Mouse (Mus musculus) kidney, embryonic 14.5 days (tissue): ENCODE data around the gene Ndufaf8. TPM values are rescaled to one million over a fixed set of nuclear protein-coding genes. Genes with fewer than 3 reads are reported as not detected.
A peak's percentile ranks its signal among the peaks of the same experiment; 100 is the strongest.

Experiments
- ATAC-seq: fragments of 200-750 bp; cut with Nextera tagmentation; 2 replicates; pipeline ENCODE4 v1.8.0; 2017; ENCODE audit warnings: moderate number of reproducible peaks, mild to moderate bottlenecking, moderate TSS enrichment, moderate library complexity; ENCODE audit not compliant: low FRiP score, low TSS enrichment
- H3K27ac ChIP-seq: fragments of 300-500 bp; sonication (generic); 2 replicates; pipeline ENCODE4 v1.5.1; 2014; ENCODE audit warnings: low read depth, mild to moderate bottlenecking, low read length, moderate library complexity, mixed read lengths
- H3K27me3 ChIP-seq: fragments of 300-500 bp; sonication (generic); 2 replicates; pipeline ENCODE4 v1.6.1; 2014; ENCODE audit warnings: mild to moderate bottlenecking, low read length; ENCODE audit not compliant: control insufficient read depth, insufficient read depth
- H3K36me3 ChIP-seq: fragments of 300-500 bp; sonication (generic); 2 replicates; pipeline ENCODE4 v1.6.1; 2014; ENCODE audit warnings: low read length, mixed read lengths; ENCODE audit not compliant: control insufficient read depth, insufficient read depth
- H3K4me1 ChIP-seq: fragments of 300-500 bp; sonication (generic); 2 replicates; pipeline ENCODE4 v1.6.1; 2014; ENCODE audit warnings: low read length, mixed read lengths; ENCODE audit not compliant: control insufficient read depth, insufficient read depth
- H3K4me2 ChIP-seq: fragments of 300-500 bp; sonication (generic); replicated peaks from 2 replicates; pipeline ENCODE4 v1.6.1; 2014; ENCODE audit warnings: low read depth, mild to moderate bottlenecking, low read length
- H3K4me3 ChIP-seq: fragments of 300-500 bp; sonication (generic); 2 replicates; pipeline ENCODE4 v1.5.1; 2014; ENCODE audit warnings: mild to moderate bottlenecking, low read length
- H3K9ac ChIP-seq: fragments of 300-500 bp; sonication (generic); 2 replicates; pipeline ENCODE4 v1.6.1; 2014; ENCODE audit warnings: low read depth, mild to moderate bottlenecking, low read length, moderate library complexity
- H3K9me3 ChIP-seq: fragments of 300-500 bp; sonication (generic); 2 replicates; pipeline ENCODE4 v1.6.1; 2016; ENCODE audit warnings: low read length; ENCODE audit not compliant: control insufficient read depth
- WGBS: fragments of 180-500 bp; shearing (Covaris S2); extraction: QIAGEN DNeasy Blood & Tissue Kit; methylation state at CpG from one replicate; pipeline ENCODE4 v1.1.7; 2014; 5-methylcytosine and 5-hydroxymethylcytosine counted together
- polyA plus RNA-seq: library from polyadenylated mRNA; unstranded; fragments of >200 nt; fragmentation: Nextera tagmentation; extraction: Ambion mirVana; gene quantifications from 2 replicates; pipeline ENCODE4 v1.2.1, GENCODE M21; 2014

Ndufaf8 gene
- 97.3 and 115 TPM in 2 replicates for polyA plus RNA-seq

- ATAC-seq = peak; percentile 96
- Histone ChIP-seq H3K4me2 (peak within 1 kb of the TSS; percentile 87), H3K27me3 (no peaks in the 10 kb centered on the region), H3K4me1 (peaks cover 15% of the 10 kb centered on the region), H3K9ac (peak within 1 kb of the TSS; percentile 86), H3K36me3 (peaks cover 25% of the 10 kb centered on the region), H3K9me3 (no peaks in the 10 kb centered on the region), H3K4me3 (peak within 1 kb of the TSS; percentile 81), H3K27ac (peak within 1 kb of the TSS; percentile 93)
- WGBS = under 1% methylated on average over 77 of the region's 77 CpGs
Observed at GRCm38 (mm10) chr11:120098588-120099511, at the start of gene Ndufaf8, which contains the start of gene Tepsin. TSS of gene Ndufaf8 (plus strand) at chr11:120098928. TSS of gene Tepsin (minus strand) at chr11:120098731.

GRCm38 (mm10) chr11:120049067-120049466 lies 49.7 kb upstream of the Ndufaf8 start:
- ATAC-seq = no peak
- no peak overlapping the region for H3K9ac ChIP-seq
- no peak overlapping the region for H3K27ac ChIP-seq
- H3K36me3 ChIP-seq = no peaks in the 10 kb centered on the region
- H3K4me3 ChIP-seq = no peak overlapping the region
- 84% methylated on average over 8 of the region's 8 CpGs for WGBS
- no peaks in the 10 kb centered on the region for H3K9me3 ChIP-seq
- no peak overlapping the region for H3K4me2 ChIP-seq
- peaks cover 25% of the 10 kb centered on the region for H3K27me3 ChIP-seq
- H3K4me1 ChIP-seq = peaks cover 19% of the 10 kb centered on the region

GRCm38 (mm10) chr11:120051124-120051811 lies 47.5 kb upstream of the Ndufaf8 start:
- H3K27me3 ChIP-seq = peaks cover 24% of the 10 kb centered on the region
- no peak overlapping the region for H3K4me2 ChIP-seq
- WGBS = 45% methylated on average over 14 of the region's 14 CpGs
- H3K9ac ChIP-seq = no peak overlapping the region
- peaks cover 14% of the 10 kb centered on the region for H3K4me1 ChIP-seq
- H3K9me3 ChIP-seq = no peaks in the 10 kb centered on the region
- no peak overlapping the region for H3K27ac ChIP-seq
- 0 out of 2 replicates have a peak, but pooled peaks have one; percentile 28 for ATAC-seq
- no peaks in the 10 kb centered on the region for H3K36me3 ChIP-seq
- H3K4me3 ChIP-seq = no peak overlapping the region

DNA sequence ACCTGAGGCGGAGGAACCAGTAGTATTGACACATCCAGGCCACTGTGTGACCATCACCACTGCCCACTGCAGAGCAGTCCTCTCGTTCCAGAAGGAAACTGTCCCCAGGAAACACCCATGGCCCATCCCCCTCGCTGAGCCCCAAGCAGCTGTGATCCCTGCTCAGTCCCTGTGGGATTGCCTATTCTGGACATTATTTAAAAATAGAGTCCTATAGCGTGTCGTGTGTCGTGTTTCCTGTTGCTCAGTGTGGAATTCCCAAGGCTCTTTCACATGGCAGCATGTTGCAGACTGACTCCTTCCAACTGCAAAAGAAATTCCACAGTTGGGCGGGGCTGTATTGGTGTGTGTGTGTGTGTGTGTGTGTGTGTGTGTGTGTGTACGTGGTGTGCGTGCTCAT lies 46.5 kb upstream of the Ndufaf8 start:
- 70% methylated on average over 9 of the region's 9 CpGs for WGBS
- H3K4me2 ChIP-seq = no peak overlapping the region
- peaks cover 19% of the 10 kb centered on the region for H3K27me3 ChIP-seq

DNA sequence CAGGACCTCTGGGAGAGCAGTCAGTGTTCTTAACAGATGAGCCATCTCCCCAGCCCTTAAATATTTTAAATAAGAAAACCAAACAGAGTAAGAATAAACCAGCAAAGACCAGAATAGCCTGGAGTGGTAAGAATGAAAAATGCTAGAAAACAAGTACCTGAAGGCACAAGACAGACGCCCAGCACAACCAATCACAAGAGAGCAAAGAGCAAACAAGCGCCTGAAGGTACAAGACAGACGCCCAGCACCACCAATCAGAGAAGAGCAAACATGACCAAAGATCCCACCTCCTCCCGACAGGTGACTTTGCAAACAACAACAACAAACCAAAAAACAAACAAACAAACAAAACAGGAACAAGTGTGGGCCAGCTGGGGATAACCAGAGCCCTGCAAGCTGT lies 44.9 kb upstream of the Ndufaf8 start:
- Histone ChIP-seq H3K27me3 (peaks cover 4% of the 10 kb centered on the region; the same call in 1 of the 2 replicates), H3K4me1 (no peaks in the 10 kb centered on the region), H3K9me3 (no peaks in the 10 kb centered on the region), H3K9ac (no peak overlapping the region), H3K4me3 (no peak overlapping the region), H3K4me2 (no peak overlapping the region), H3K36me3 (no peaks in the 10 kb centered on the region), H3K27ac (no peak overlapping the region)
- WGBS = 83% methylated on average over 4 of the region's 4 CpGs
- ATAC-seq = no peak

More for the DNA sequence above, 46.5 kb upstream of the Ndufaf8 start:
- no peak overlapping the region for H3K4me3 ChIP-seq
- ATAC-seq = no peak
- H3K9ac ChIP-seq = no peak overlapping the region
- H3K36me3 ChIP-seq = no peaks in the 10 kb centered on the region
- H3K27ac ChIP-seq = no peak overlapping the region
- H3K4me1 ChIP-seq = peaks cover 9% of the 10 kb centered on the region; the same call in 1 of the 2 replicates
- no peaks in the 10 kb centered on the region for H3K9me3 ChIP-seq

DNA sequence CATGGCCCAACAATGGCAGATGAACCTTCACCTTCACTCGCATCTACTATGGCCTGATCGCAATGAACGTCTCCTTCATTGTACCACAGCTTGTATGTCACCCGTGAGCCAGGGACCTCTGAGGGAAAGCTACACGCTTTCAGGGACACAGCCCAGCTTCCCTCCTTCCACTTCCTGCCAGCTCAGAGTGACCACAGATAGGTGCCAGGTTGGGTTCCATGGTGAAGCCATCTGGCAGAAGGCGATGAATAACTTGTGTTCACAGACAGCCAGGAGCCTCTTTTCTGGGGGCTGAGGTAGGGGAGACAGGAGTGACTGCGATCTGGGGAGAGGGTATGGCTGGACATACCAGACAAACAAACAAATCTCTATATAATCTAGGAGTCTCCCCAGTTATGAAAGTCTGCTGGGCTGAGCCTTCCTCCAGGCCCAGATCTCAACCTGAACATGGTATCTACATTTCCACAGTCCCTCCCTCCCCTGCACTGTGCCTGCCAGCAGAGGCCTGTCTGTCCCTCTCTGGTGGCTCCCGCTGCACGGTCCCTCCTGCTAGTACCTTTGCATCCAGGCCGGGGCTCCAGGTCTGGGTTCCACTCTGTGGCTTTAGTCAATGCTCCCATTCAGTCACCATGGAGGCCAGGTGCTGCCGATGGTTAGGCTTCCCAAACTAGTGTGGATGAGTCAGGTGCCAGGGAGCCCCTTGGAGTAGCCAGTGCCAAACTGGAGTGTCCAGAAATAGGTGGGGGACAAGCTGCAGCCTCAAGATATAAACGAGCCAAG lies 42.6 kb upstream of the Ndufaf8 start:
- no peak for ATAC-seq
- no peak overlapping the region for H3K4me3 ChIP-seq
- no peaks in the 10 kb centered on the region for H3K9me3 ChIP-seq
- H3K27ac ChIP-seq = no peak overlapping the region
- H3K36me3 ChIP-seq = no peaks in the 10 kb centered on the region
- H3K9ac ChIP-seq = no peak overlapping the region
- H3K4me1 ChIP-seq = no peaks in the 10 kb centered on the region
- H3K27me3 ChIP-seq = no peaks in the 10 kb centered on the region
- H3K4me2 ChIP-seq = no peak overlapping the region
- WGBS = 84% methylated on average over 12 of the region's 12 CpGs

DNA sequence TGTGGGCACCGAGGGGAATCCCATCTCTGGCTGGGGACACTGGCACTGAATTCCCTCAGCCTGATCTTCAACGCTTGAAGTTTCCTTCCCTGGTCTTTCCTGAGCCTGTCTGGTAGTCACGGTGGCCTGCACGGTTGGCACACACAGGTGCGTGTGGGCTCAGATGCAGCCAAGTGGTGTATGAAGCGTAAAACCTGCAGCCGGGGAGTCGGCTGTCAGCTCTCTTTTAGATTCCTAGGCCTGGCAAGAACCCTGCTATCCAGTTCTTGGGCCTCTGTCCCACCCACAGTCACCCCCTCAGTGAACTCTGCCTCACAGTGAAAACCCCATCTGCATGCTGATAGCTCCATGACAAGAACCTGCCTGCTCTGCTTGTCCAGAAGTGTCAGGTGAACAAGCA lies 38.1 kb upstream of the Ndufaf8 start:
- Histone ChIP-seq H3K9ac (no peak overlapping the region), H3K27me3 (no peaks in the 10 kb centered on the region), H3K4me2 (no peak overlapping the region), H3K27ac (no peak overlapping the region), H3K4me3 (no peak overlapping the region), H3K9me3 (no peaks in the 10 kb centered on the region), H3K4me1 (no peaks in the 10 kb centered on the region), H3K36me3 (peaks cover 11% of the 10 kb centered on the region; the same call in 1 of the 2 replicates)
- WGBS = 73% methylated on average over 8 of the region's 8 CpGs
- no peak for ATAC-seq

GRCm38 (mm10) chr11:120063326-120063725 lies 35.4 kb upstream of the Ndufaf8 start:
- WGBS = 88% methylated on average over 5 of the region's 5 CpGs
- no peak for ATAC-seq
- Histone ChIP-seq H3K4me2 (no peak overlapping the region), H3K36me3 (peaks cover 30% of the 10 kb centered on the region; the same call in 1 of the 2 replicates), H3K9ac (no peak overlapping the region; the same call in 1 of the 2 replicates), H3K4me3 (no peak overlapping the region), H3K27me3 (no peaks in the 10 kb centered on the region), H3K9me3 (no peaks in the 10 kb centered on the region), H3K4me1 (no peaks in the 10 kb centered on the region), H3K27ac (no peak overlapping the region)
